Mouse (Mus musculus): ENCODE measurements around the gene Rnf13.
A peak's percentile ranks its signal among the peaks of the same experiment; 100 is the strongest.

Rnf13 gene

DNA sequence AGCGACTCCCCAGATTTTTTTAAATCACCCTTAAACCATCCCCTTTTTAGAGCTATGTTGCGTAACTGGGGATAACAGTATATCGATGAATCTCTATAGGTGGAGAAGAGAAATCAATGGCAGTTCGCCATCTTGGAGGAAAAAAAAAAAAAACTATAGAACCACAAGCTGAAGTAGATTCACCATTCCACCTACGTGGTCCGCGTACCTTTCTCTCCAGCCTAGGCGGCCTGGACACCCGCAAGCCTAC is 110.7 kb downstream of the Rnf13 start:
- DNase-seq: no peak

DNA sequence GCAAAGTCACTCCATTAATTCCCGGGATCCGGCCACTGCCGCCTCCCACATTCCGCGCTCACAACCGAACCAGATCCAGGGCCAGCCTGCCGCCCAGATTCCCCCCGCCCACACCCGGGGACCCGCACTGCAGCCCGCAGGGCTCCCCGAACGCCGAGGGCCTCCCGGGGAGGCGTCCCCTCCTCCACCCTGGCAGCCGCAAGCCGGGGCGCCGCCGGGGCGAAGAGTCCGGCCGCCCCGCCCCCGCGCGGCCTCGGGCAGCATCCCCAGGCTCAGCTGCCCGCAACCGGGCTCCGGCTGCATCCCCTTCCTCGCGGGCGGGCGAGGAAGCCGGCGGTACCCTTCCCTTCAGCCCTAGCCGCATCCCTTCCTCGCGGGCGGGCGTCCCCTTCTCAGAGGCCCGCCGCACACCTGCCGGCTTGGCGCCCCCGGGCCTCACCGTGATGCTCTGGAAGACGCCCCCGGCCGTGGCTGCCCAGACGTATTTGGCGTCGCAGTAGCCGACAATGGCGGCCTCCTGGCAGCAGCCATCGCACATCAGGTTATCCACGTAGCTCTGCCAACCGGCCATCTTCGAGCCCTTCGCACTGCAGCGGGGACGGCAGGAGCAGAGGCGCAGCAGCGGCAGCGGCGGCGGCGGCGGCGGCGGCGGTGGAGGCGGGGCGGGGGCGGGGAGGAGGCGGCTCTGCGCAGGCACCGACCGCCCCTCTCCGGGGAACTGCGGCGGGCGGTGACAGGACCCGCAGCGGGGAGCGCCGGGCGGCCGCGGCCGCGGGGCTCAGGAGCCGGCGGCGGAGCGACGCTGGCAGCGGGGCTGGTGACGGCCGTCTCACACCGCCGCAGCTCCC is 111.3 kb downstream of the Rnf13 start:
- DNase-seq: peak; percentile 68

DNA sequence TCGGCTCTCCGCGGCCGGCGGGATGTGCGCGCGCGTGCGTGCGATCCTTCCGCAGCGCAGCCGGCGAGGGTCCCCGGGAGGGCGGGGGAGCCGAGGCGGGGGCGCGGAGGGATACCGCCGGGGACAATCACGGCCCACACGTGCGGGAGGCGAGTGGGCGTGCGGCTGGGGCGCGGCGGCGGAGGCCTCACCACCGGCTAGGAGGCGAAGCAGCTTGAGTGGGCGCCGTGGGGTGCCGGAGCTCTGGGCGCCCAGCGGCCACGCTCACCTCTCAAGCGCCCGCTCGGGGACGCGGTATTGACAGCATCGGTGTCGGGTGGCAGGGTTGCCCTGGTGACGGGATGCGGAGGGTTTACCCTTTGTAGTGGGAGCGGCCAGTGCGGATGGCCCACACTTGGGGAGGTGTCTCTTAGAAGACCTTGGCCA is 111.9 kb downstream of the Rnf13 start, which contains the start of gene Pfn2:
TSS of gene Pfn2 (minus strand) at position 320 of the 426 bp plus-strand sequence.
- DNase-seq: peak; percentile 80

DNA sequence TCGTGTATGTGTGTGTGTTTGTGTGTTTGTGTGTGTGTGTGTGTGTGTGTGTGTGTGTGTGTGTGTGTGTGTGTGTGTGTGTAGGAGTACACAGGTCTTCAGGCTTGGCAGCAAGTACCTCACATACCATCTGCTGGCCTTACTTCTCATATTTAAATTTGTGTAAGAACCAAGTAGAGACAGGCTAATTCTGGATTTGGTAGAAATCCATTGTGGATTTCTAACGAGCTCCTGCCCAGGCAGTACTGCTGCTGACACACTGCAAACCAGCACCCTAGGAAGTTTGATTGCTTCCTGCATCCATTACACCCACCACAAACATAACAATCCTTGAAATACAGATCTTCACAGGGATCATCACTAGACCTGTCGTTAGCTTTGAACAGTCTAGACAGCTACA is 147.1 kb downstream of the Rnf13 start:
- DNase-seq: no peak
